Mouse (Mus musculus) forebrain, embryonic 10.5 days (tissue): ENCODE data around the gene Sema7a. TPM values are rescaled to one million over a fixed set of nuclear protein-coding genes. Genes with fewer than 3 reads are reported as not detected.

Source experiments
- DNase-seq: peaks from one replicate; pipeline ENCODE4 v3.0.0-alpha.2; 2017; ENCODE audit warnings: low spot score; ENCODE audit errors: extremely low spot score
- H3K27ac ChIP-seq: fragments of 300-500 bp; sonication (generic); 2 replicates; pipeline ENCODE4 v1.5.1; 2016; ENCODE audit warnings: mild to moderate bottlenecking
- H3K27me3 ChIP-seq: fragments of 300-500 bp; sonication (generic); 2 replicates; pipeline ENCODE4 v1.6.1; 2016; ENCODE audit warnings: mild to moderate bottlenecking; ENCODE audit not compliant: poor library complexity, severe bottlenecking
- H3K36me3 ChIP-seq: fragments of 300-500 bp; sonication (generic); replicated peaks from 2 replicates; pipeline ENCODE4 v1.6.1; 2016; ENCODE audit warnings: mild to moderate bottlenecking, moderate library complexity
- H3K4me1 ChIP-seq: fragments of 300-500 bp; sonication (generic); 2 replicates; pipeline ENCODE4 v1.6.1; 2016
- H3K4me3 ChIP-seq: fragments of 300-500 bp; sonication (generic); 2 replicates; pipeline ENCODE4 v1.5.1; 2016; ENCODE audit warnings: mild to moderate bottlenecking, moderate library complexity
- H3K9me3 ChIP-seq: fragments of 300-500 bp; sonication (generic); 2 replicates; pipeline ENCODE4 v1.6.1; 2016; ENCODE audit warnings: mild to moderate bottlenecking, moderate library complexity
- WGBS: fragments of 180-500 bp; shearing (Covaris S2); methylation state at CpG from one replicate; pipeline ENCODE4 v1.1.7; 2016; 5-methylcytosine and 5-hydroxymethylcytosine counted together
- polyA plus RNA-seq: library from polyadenylated mRNA; unstranded; fragments of >200 nt; fragmentation: Nextera tagmentation; extraction: Ambion mirVana; gene quantifications from 2 replicates; pipeline ENCODE4 v1.2.1, GENCODE M21; 2016

The Sema7a gene
- polyA plus RNA-seq, 1 experiment from 2014 or later, result 0.14 TPM

GRCm38 (mm10) chr9:57942039-57942438, 2.1 kb downstream of the Sema7a start:
- Histone ChIP-seq H3K4me1 (peaks cover 63% of the 10 kb centered on the region), H3K4me3 (no peak overlapping the region), H3K36me3 (no peaks in the 10 kb centered on the region), H3K27me3 (peaks cover 98% of the 10 kb centered on the region), H3K9me3 (no peaks in the 10 kb centered on the region), H3K27ac (no peak overlapping the region)
- no peak for DNase-seq
- WGBS, result 75% methylated on average over 2 of the region's 2 CpGs

DNA sequence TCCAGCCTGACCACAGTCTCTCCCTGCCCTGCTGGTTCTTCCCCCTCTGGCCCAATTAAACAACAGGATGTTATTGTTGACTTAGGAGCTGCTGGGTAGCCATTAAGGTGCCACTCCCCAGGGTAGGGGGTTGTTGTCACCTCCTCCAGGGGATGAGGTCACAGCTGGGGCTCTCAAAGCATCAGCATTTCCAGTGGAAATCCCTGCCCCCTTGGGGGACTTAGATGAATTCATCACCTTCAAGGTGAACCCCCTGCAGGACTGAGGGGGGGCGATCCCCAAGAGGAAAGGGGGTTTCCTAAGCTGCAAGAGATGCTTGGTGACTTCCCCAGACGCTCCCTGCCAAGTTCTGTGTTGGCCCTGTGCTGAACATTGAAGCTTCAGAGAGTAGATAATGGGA, 3.2 kb downstream of the Sema7a start:
- peaks cover 98% of the 10 kb centered on the region for H3K27me3 ChIP-seq
- DNase-seq, result no peak
- H3K4me1 ChIP-seq, result peaks cover 73% of the 10 kb centered on the region
- no peak overlapping the region for H3K27ac ChIP-seq
- no peaks in the 10 kb centered on the region for H3K36me3 ChIP-seq
- no peaks in the 10 kb centered on the region for H3K9me3 ChIP-seq
- 26% methylated on average over 2 of the region's 2 CpGs for WGBS
- no peak overlapping the region for H3K4me3 ChIP-seq

GRCm38 (mm10) chr9:57944572-57944971, 4.7 kb downstream of the Sema7a start:
- 23% methylated on average over 5 of the region's 5 CpGs for WGBS
- Histone ChIP-seq H3K27ac (no peak overlapping the region), H3K27me3 (peaks cover 95% of the 10 kb centered on the region), H3K36me3 (no peaks in the 10 kb centered on the region), H3K4me1 (peaks cover 75% of the 10 kb centered on the region), H3K4me3 (no peak overlapping the region), H3K9me3 (no peaks in the 10 kb centered on the region)
- peak; percentile 53 for DNase-seq

GRCm38 (mm10) chr9:57945771-57946616, 6.1 kb downstream of the Sema7a start:
- no peak overlapping the region for H3K27ac ChIP-seq
- no peaks in the 10 kb centered on the region for H3K9me3 ChIP-seq
- no peak for DNase-seq
- 73% methylated on average over 8 of the region's 8 CpGs for WGBS
- no peaks in the 10 kb centered on the region for H3K36me3 ChIP-seq
- peaks cover 75% of the 10 kb centered on the region for H3K4me1 ChIP-seq
- no peak overlapping the region for H3K4me3 ChIP-seq
- H3K27me3 ChIP-seq, result peaks cover 95% of the 10 kb centered on the region

- Histone ChIP-seq H3K27me3 (peaks cover 88% of the 10 kb centered on the region), H3K36me3 (no peaks in the 10 kb centered on the region), H3K9me3 (no peaks in the 10 kb centered on the region), H3K4me3 (no peak overlapping the region), H3K4me1 (peaks cover 77% of the 10 kb centered on the region), H3K27ac (0 out of 2 replicates have a peak overlapping the region, but pooled peaks have one; percentile 32)
- no peak for DNase-seq
- 64% methylated on average over 7 of the region's 7 CpGs for WGBS
Measured at GRCm38 (mm10) chr9:57947381-57948030, 7.6 kb downstream of the Sema7a start.

DNA sequence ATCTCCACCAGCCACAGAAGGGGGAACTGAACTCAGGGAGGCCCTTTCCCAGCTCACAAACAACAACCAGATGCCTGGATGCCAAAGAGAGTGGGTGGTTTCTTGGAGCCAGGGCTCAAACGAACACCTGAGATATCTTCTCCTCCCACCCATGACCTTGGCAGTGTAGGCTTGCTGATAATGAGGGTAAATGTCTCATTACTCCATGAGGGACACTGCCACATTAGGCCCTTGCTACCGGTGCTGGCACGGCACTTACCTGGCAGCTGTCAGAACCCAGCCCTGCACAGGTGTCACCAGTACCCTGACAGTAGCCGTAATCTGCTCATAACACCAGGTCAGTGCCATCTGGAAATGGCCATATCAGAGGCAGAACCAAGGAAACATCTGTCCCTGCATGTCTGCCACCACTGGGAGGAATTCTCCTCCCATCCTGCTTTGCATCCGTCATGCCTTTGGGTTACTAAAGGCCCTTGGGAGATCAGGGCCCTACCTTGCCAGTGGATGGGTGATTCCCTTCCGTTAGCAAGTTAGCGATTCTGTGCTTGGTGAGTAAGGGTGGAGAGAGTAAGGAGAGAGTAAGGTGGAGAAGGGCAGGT, 8.5 kb downstream of the Sema7a start:
- Histone ChIP-seq H3K9me3 (no peaks in the 10 kb centered on the region), H3K36me3 (no peaks in the 10 kb centered on the region), H3K27ac (no peak overlapping the region), H3K27me3 (peaks cover 87% of the 10 kb centered on the region), H3K4me3 (no peak overlapping the region), H3K4me1 (peaks cover 76% of the 10 kb centered on the region)
- no peak for DNase-seq
- 88% methylated on average over 7 of the region's 7 CpGs for WGBS

DNA sequence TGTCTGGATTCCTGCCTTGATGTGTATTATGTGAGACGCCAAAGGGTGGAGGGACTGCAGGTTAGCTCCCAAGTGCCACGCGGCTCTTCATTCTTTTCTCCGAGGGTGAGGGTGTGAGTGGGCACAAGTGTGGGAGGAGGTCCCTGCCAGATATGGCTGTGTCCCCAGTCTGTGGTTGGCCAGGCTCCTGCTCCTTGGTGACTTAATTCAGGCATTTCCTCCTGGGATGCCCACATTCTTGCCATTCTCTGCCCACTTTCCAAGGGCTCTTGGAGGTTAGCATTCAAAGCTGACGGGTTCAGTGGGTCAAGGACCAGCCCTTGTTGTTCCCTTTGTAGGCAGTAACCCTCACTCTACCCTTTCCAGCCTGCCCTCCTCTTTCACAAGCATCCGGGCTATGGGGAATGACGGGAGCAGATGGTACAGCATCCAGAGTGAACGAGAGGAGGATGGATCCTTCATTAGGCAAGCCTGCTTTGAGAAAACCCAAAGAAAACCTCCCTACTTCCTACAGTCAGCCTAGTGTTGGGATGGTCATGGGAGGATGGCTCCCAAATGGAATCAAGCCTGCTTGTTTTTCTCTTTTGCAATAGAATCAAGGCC, 9.3 kb downstream of the Sema7a start:
- peaks cover 79% of the 10 kb centered on the region for H3K27me3 ChIP-seq
- 90% methylated on average over 8 of the region's 8 CpGs for WGBS
- DNase-seq, result no peak
- no peak overlapping the region for H3K27ac ChIP-seq
- H3K4me3 ChIP-seq, result no peak overlapping the region
- no peaks in the 10 kb centered on the region for H3K9me3 ChIP-seq
- no peaks in the 10 kb centered on the region for H3K36me3 ChIP-seq
- peaks cover 82% of the 10 kb centered on the region for H3K4me1 ChIP-seq

DNA sequence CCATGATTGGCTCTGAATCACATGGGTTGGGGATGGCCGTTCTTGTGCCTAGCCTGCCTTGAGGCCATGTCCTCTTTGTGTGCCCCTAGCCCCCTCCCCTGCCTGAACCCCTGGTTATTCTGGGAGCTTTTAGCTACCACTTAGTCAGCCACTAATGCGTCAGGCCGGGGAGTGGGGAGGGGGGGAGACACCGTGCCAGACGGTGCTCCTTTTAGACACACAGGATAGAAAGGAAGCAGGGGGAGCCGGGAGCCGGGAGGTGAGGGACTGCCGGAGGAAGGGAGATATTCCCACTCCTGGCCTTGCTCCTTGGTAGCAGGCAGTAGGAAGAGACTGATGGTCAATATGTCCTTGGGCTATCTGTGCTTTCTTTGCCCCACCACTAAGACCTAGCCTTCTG, 10.0 kb downstream of the Sema7a start:
- peaks cover 75% of the 10 kb centered on the region for H3K27me3 ChIP-seq
- no peaks in the 10 kb centered on the region for H3K36me3 ChIP-seq
- H3K4me1 ChIP-seq, result peaks cover 84% of the 10 kb centered on the region
- WGBS, result 60% methylated on average over 8 of the region's 8 CpGs
- H3K4me3 ChIP-seq, result no peak overlapping the region
- DNase-seq, result no peak
- H3K9me3 ChIP-seq, result no peaks in the 10 kb centered on the region
- H3K27ac ChIP-seq, result peak overlapping the region; percentile 49; the same call in 1 of the 2 replicates

DNA sequence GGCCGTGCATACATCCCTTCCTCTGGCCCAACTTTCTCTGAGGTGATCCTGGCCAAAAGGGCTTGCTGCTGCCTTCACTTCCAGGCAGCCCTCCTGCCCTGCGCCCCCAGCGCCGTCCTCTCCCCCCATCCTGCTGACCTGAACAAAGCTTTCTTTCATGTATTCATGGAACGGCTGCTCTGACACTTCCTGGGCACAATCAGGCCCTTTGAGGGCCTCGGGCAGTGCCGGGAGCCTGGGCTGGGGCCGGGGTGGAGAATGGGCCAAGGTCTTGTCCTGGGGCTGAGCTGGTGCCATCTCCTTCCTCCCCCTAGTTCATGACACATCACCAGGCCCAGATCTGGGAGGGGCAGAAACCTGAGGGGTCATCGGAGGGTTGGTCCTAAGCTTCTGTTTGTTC, 10.6 kb downstream of the Sema7a start:
- no peaks in the 10 kb centered on the region for H3K36me3 ChIP-seq
- peaks cover 68% of the 10 kb centered on the region for H3K27me3 ChIP-seq
- DNase-seq, result no peak
- H3K27ac ChIP-seq, result peak overlapping the region; percentile 61
- no peak overlapping the region for H3K4me3 ChIP-seq
- peaks cover 78% of the 10 kb centered on the region for H3K4me1 ChIP-seq
- no peaks in the 10 kb centered on the region for H3K9me3 ChIP-seq
- 34% methylated on average over 9 of the region's 9 CpGs for WGBS

DNA sequence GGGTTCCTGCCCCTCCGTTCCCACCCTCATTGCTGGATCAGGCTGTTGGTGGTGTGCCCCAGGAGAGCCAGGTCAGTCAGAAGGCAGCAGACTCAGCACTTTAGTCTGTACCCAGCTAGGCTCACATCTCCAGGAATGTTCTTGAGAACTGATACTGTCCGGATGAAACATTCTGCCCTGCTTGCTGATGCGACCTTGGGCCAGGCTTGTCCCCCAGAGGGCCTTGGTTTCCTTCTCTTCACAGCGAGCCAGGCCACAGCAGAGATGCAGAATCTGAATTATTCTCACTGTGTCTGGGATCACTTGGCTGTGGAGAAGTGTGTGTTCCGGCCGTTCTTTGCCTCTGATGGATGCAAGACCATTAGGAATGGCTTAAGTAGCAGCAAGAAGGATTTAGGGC, 12.1 kb downstream of the Sema7a start:
- Histone ChIP-seq H3K27me3 (peaks cover 54% of the 10 kb centered on the region), H3K27ac (no peak overlapping the region; the same call in 1 of the 2 replicates), H3K36me3 (no peaks in the 10 kb centered on the region), H3K4me3 (no peak overlapping the region), H3K9me3 (no peaks in the 10 kb centered on the region), H3K4me1 (peaks cover 64% of the 10 kb centered on the region)
- WGBS, result 73% methylated on average over 6 of the region's 6 CpGs
- DNase-seq, result no peak

DNA sequence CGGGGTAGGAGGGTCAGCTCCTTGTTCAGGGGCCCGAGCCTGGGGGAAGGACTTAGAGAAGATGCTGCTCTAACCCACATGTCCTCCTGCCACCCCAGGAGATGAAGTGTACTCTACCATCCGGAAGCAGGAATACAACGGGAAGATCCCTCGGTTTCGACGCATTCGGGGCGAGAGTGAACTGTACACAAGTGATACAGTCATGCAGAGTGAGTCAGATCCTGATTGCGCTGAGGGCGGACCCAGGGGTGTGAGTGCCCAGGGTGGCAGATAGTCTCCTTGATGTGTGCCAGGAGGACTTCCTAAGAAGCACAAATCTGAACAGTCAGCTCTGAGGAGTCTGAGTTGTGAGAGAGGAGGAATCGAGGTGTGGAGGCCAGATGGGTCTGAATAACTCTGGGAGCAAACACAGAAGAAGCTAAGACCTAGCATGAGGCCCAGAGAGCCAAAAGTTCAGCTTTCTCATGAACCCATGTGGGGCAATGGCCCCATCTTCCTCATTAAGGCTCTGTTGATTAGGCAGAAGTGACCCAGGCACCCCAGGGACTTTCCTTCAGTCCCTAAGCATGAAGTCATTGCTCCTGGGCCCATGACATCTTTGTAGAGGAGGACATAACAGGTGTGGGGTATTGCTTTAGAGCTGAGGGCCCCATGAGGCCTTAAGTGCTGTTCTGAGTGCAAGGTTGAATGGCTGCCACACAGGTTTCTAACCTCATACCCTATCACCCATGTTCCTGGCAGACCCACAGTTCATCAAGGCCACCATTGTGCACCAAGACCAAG, 15.2 kb downstream of the Sema7a start:
- WGBS, result 91% methylated on average over 12 of the region's 12 CpGs
- no peaks in the 10 kb centered on the region for H3K36me3 ChIP-seq
- peaks cover 35% of the 10 kb centered on the region for H3K4me1 ChIP-seq
- no peak for DNase-seq
- no peaks in the 10 kb centered on the region for H3K9me3 ChIP-seq
- H3K27me3 ChIP-seq, result peaks cover 25% of the 10 kb centered on the region
- no peak overlapping the region for H3K27ac ChIP-seq
- no peak overlapping the region for H3K4me3 ChIP-seq

- Histone ChIP-seq H3K36me3 (peaks cover 5% of the 10 kb centered on the region; the same call in 1 of the 2 replicates), H3K4me3 (no peak overlapping the region), H3K27ac (no peak overlapping the region), H3K27me3 (peaks cover 19% of the 10 kb centered on the region), H3K9me3 (no peaks in the 10 kb centered on the region), H3K4me1 (peaks cover 29% of the 10 kb centered on the region)
- no peak for DNase-seq
- 93% methylated on average over 6 of the region's 6 CpGs for WGBS
Measured at GRCm38 (mm10) chr9:57955764-57956163, 15.9 kb downstream of the Sema7a start.
